Mouse (Mus musculus) thymus, postnatal 14 days (tissue): ENCODE results near the gene Ak9.
A peak's percentile ranks its signal among the peaks of the same experiment; 100 is the strongest.

Source experiments
- DNase-seq: peaks from one replicate; pipeline ENCODE4 v3.0.0; 2021

Ak9 gene

GRCm38 (mm10) chr10:41303639-41304444 lies at the start of gene Ak9:
TSS of gene Ak9 (plus strand) at chr10:41303980.
- DNase-seq: peak; percentile 92

GRCm38 (mm10) chr10:41260243-41261006 lies 43.4 kb upstream of the Ak9 start:
- no peak for DNase-seq

- no peak for DNase-seq
Measured at GRCm38 (mm10) chr10:41261218-41261617, 42.6 kb upstream of the Ak9 start.

- no peak for DNase-seq
Measured at GRCm38 (mm10) chr10:41261889-41262288, 41.9 kb upstream of the Ak9 start.

- no peak for DNase-seq
Measured at GRCm38 (mm10) chr10:41271860-41272259, 31.9 kb upstream of the Ak9 start.

GRCm38 (mm10) chr10:41274871-41275270 lies 28.9 kb upstream of the Ak9 start:
- no peak for DNase-seq

- DNase-seq: no peak
Measured at GRCm38 (mm10) chr10:41278808-41279207, 25.0 kb upstream of the Ak9 start.

- DNase-seq: no peak
Measured at GRCm38 (mm10) chr10:41280177-41280576, 23.6 kb upstream of the Ak9 start.

- no peak for DNase-seq
Measured at GRCm38 (mm10) chr10:41280796-41281195, 23.0 kb upstream of the Ak9 start.

- no peak for DNase-seq
Measured at GRCm38 (mm10) chr10:41282086-41282485, 21.7 kb upstream of the Ak9 start.

GRCm38 (mm10) chr10:41287618-41288017 lies 16.2 kb upstream of the Ak9 start:
- DNase-seq: no peak

- no peak for DNase-seq
Measured at GRCm38 (mm10) chr10:41288074-41288473, 15.7 kb upstream of the Ak9 start.

- DNase-seq: peak; percentile 85
Measured at GRCm38 (mm10) chr10:41288771-41289415, 14.9 kb upstream of the Ak9 start.

GRCm38 (mm10) chr10:41291021-41291420 lies 12.8 kb upstream of the Ak9 start:
- no peak for DNase-seq

- no peak for DNase-seq
Measured at GRCm38 (mm10) chr10:41293019-41293418, 10.8 kb upstream of the Ak9 start.

GRCm38 (mm10) chr10:41294734-41295133 lies 9.0 kb upstream of the Ak9 start:
- DNase-seq: no peak

GRCm38 (mm10) chr10:41295145-41295544 lies 8.6 kb upstream of the Ak9 start:
- DNase-seq: no peak

- DNase-seq: no peak
Measured at GRCm38 (mm10) chr10:41300161-41300560, 3.6 kb upstream of the Ak9 start.

- DNase-seq: peak; percentile 95
Measured at GRCm38 (mm10) chr10:41302689-41303431, 920 bp upstream of the Ak9 start, which contains the start of gene Fig4. TSS of gene Fig4 (minus strand) at chr10:41303260.

GRCm38 (mm10) chr10:41304961-41305455 lies 1.2 kb downstream of the Ak9 start:
- peak; percentile 11 for DNase-seq

GRCm38 (mm10) chr10:41308205-41308604 lies 4.4 kb downstream of the Ak9 start:
- no peak for DNase-seq

GRCm38 (mm10) chr10:41315866-41316265 lies 12.1 kb downstream of the Ak9 start:
- DNase-seq: no peak
